Mouse (Mus musculus) liver, embryonic 14.5 days (tissue): Measurements from ENCODE around the gene Dbn1.

Source experiments
- CTCF ChIP-seq: IDR thresholded peaks from 2 replicates; pipeline ENCODE4 v1.5.1; 2016; ENCODE audit warnings: antibody characterized with exemption, low read depth, control low read depth
- EP300 ChIP-seq: IDR thresholded peaks from 2 replicates; pipeline ENCODE4 v1.6.1; 2016; ENCODE audit warnings: antibody characterized with exemption, low read depth

DNA sequence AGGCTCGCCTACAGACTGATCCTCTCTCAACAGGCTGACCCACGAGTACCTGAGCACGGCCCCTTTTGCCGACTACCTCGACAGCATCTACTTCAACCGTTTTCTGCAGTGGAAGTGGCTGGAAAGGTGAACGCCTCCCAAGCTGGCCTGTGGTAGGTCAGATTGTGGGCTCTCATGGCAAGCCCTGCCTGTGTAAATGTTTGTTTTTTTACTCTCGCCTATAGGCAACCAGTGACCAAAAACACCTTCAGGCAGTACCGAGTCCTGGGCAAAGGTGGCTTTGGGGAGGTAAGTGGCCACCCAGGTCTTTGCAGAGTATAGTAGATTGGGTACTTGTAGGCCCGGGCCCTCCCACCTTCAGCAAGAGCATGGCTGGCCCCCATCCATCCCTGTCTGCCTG is 36.6 kb downstream of the Dbn1 start:
- no peak for TF ChIP-seq CTCF
- TF ChIP-seq EP300: no peak
